Mouse (Mus musculus) MEL (cell line): ENCODE results near the gene Shisa9.

ENCODE experiments used
- CTCF ChIP-seq, 3 experiments: IDR thresholded peaks in 2 of 3; conservative IDR thresholded peaks in 1 of 3; 2 replicates each; pipeline ENCODE4 v1.5.1; 2011 to 2012; ENCODE audit warnings: low read length in 3 of 3, low read depth in 2 of 3, mild to moderate bottlenecking in 2 of 3, improper control_type of control experiment in 1 of 3, inconsistent platforms in 1 of 3, mixed read lengths in 1 of 3, moderate library complexity in 1 of 3; ENCODE audit not compliant: control insufficient read depth in 1 of 3, insufficient read depth in 1 of 3, poor library complexity in 1 of 3, severe bottlenecking in 1 of 3
- ELF1 ChIP-seq: IDR thresholded peaks from 2 replicates; pipeline ENCODE4 v1.6.1; 2014; ENCODE audit warnings: low read depth, mild to moderate bottlenecking, inconsistent platforms, low read length, improper control_type of control experiment, moderate library complexity
- EP300 ChIP-seq, 2 experiments: IDR thresholded peaks; 2 replicates each; pipeline ENCODE4 v1.6.1; 2011; ENCODE audit warnings: improper control_type of control experiment in 2 of 2, low read length in 2 of 2, low read depth in 1 of 2, mild to moderate bottlenecking in 1 of 2
- MEF2A ChIP-seq: IDR thresholded peaks from 2 replicates; pipeline ENCODE4 v1.6.1; 2014; ENCODE audit warnings: low read depth, mild to moderate bottlenecking, inconsistent platforms, low read length, improper control_type of control experiment; ENCODE audit not compliant: poor library complexity, insufficient replicate concordance, severe bottlenecking; ENCODE audit errors: extremely low read depth
- POLR2A ChIP-seq, 2 experiments: IDR thresholded peaks; 2 replicates each; pipeline ENCODE4 v1.6.1; 2011 to 2012; ENCODE audit warnings: low read length in 2 of 2, mild to moderate bottlenecking in 2 of 2, control low read depth in 1 of 2, improper control_type of control experiment in 1 of 2, low read depth in 1 of 2, moderate library complexity in 1 of 2; ENCODE audit not compliant: control insufficient read depth in 1 of 2, insufficient read depth in 1 of 2, poor library complexity in 1 of 2
- POLR2AphosphoS2 ChIP-seq: IDR thresholded peaks from 2 replicates; pipeline ENCODE4 v1.6.1; 2011; ENCODE audit warnings: low read length, improper control_type of control experiment
- TAL1 ChIP-seq: IDR thresholded peaks from 2 replicates; pipeline ENCODE4 v1.6.1; 2012; ENCODE audit warnings: mild to moderate bottlenecking, inconsistent platforms, low read length, moderate library complexity, mixed read lengths
- UBTF ChIP-seq: IDR thresholded peaks from 2 replicates; pipeline ENCODE4 v1.6.1; 2012; ENCODE audit warnings: low read depth, mild to moderate bottlenecking, inconsistent platforms, low read length, improper control_type of control experiment, moderate library complexity, borderline replicate concordance; ENCODE audit not compliant: insufficient read depth
- USF2 ChIP-seq, 2 experiments: IDR thresholded peaks; 2 replicates each; pipeline ENCODE4 v1.6.1; 2011 to 2012; ENCODE audit warnings: improper control_type of control experiment in 2 of 2, low read length in 2 of 2, borderline replicate concordance in 1 of 2, inconsistent platforms in 1 of 2, low read depth in 1 of 2, mild to moderate bottlenecking in 1 of 2; ENCODE audit not compliant: insufficient read depth in 1 of 2
- ZC3H11A ChIP-seq: IDR thresholded peaks from 2 replicates; pipeline ENCODE4 v1.6.1; 2012; ENCODE audit warnings: low read depth, mild to moderate bottlenecking, inconsistent platforms, low read length, improper control_type of control experiment
- ZKSCAN1 ChIP-seq: IDR thresholded peaks from 2 replicates; pipeline ENCODE4 v1.6.1; 2012; ENCODE audit warnings: low read depth, mild to moderate bottlenecking, inconsistent platforms, low read length, improper control_type of control experiment, moderate library complexity

- TF ChIP-seq CTCF (IDR thresholded peaks at IDR 0.05 in 2 of 3, conservative IDR thresholded peaks at IDR 0.05 in 1 of 3; ENCODE audit: control insufficient read depth in 1 of 3, insufficient read depth in 1 of 3, low read depth in 2 of 3, low read length in 3 of 3, poor library complexity in 1 of 3, severe bottlenecking in 1 of 3): no peak
- TF ChIP-seq MEF2A: no peak
- no peak for TF ChIP-seq POLR2A (IDR thresholded peaks at IDR 0.05; ENCODE audit: control insufficient read depth in 1 of 2, insufficient read depth in 1 of 2, low read depth in 1 of 2, low read length in 2 of 2, poor library complexity in 1 of 2)
- TF ChIP-seq EP300 (IDR thresholded peaks at IDR 0.05; ENCODE audit: low read depth in 1 of 2, low read length in 2 of 2): no peak
- no peak for TF ChIP-seq POLR2AphosphoS2
- TF ChIP-seq UBTF: no peak
- TF ChIP-seq TAL1: no peak
- no peak for TF ChIP-seq ZKSCAN1
- TF ChIP-seq ZC3H11A: no peak
- no peak for TF ChIP-seq ELF1
- TF ChIP-seq USF2 (IDR thresholded peaks at IDR 0.05; ENCODE audit: borderline replicate concordance in 1 of 2, insufficient read depth in 1 of 2, low read depth in 1 of 2, low read length in 2 of 2): no peak
Measured at GRCm38 (mm10) chr16:12115040-12115856, 131.3 kb downstream of the Shisa9 start.
